Mouse (Mus musculus) layer of hippocampus, adult 8-10 months (tissue): Measurements from ENCODE around the gene Olfr352. TPM values are rescaled to one million over a fixed set of nuclear protein-coding genes. Genes with fewer than 3 reads are reported as not detected.

Experiments
- DNase-seq, 2 experiments: peaks; one replicate each; pipeline ENCODE4 v3.0.0; 2022; ENCODE audit warnings: low spot score in 2 of 2
- total RNA-seq, 4 experiments: library from RNA; stranded (reverse); gene quantifications; 2 replicates each; pipeline ENCODE4 v1.2.4; 2022

The Olfr352 gene
- not detected for total RNA-seq

- DNase-seq: no peak
Measured at GRCm38 (mm10) chr2:36868160-36868559, at the start of gene Olfr352. Gene Olfr352, plus strand, starts transcription at chr2:36868460.

- DNase-seq: no peak
Measured at GRCm38 (mm10) chr2:36846010-36846409, 22.2 kb upstream of the Olfr352 start, which contains the start of gene Olfr350. Gene Olfr350, plus strand, starts transcription at chr2:36846310.

- DNase-seq: no peak
Measured at GRCm38 (mm10) chr2:36862560-36862959, 5.7 kb upstream of the Olfr352 start, which contains the start of gene Olfr351. Gene Olfr351, minus strand, starts transcription at chr2:36862660.

- no peak for DNase-seq
Measured at GRCm38 (mm10) chr2:36892836-36893235, 24.6 kb downstream of the Olfr352 start, which contains the start of gene Olfr353. Gene Olfr353, minus strand, starts transcription at chr2:36892936.

GRCm38 (mm10) chr2:36897114-36897513 lies 28.9 kb downstream of the Olfr352 start:
- DNase-seq: no peak

GRCm38 (mm10) chr2:36905380-36905779 lies 37.1 kb downstream of the Olfr352 start, which contains the start of gene Olfr354:
Gene Olfr354, plus strand, starts transcription at chr2:36905680.
- no peak for DNase-seq

Other genes with a start within 250 kb of the Olfr352 start
- not detected for gene Olfr345, start 228.4 kb upstream of the Olfr352 start, total RNA-seq
- not detected for gene Olfr346, start 182.7 kb upstream of the Olfr352 start, total RNA-seq
- not detected for gene Olfr347, start 136.6 kb upstream of the Olfr352 start, total RNA-seq
- gene Olfr348, start 84.2 kb upstream of the Olfr352 start, total RNA-seq: not detected
- not detected for gene Olfr50, start 77.9 kb upstream of the Olfr352 start, total RNA-seq
- gene Olfr3, start 51.4 kb upstream of the Olfr352 start, total RNA-seq: not detected
- not detected for gene Olfr350, start 22.1 kb upstream of the Olfr352 start, total RNA-seq
- under 1 TPM in 1 of 4 experiments, not detected in 3; 0.16 TPM for gene Olfr351, start 5.8 kb upstream of the Olfr352 start, total RNA-seq
- not detected for gene Olfr353, start 24.5 kb downstream of the Olfr352 start, total RNA-seq
- not detected for gene Olfr354, start 37.2 kb downstream of the Olfr352 start, total RNA-seq
- gene Olfr355, start 60.4 kb downstream of the Olfr352 start, total RNA-seq: not detected
- gene Olfr356, start 68.7 kb downstream of the Olfr352 start, total RNA-seq: not detected
- gene Olfr357, start 125.4 kb downstream of the Olfr352 start, total RNA-seq: not detected
- not detected for gene Olfr358, start 140.9 kb downstream of the Olfr352 start, total RNA-seq
- not detected for gene Olfr360, start 197.3 kb downstream of the Olfr352 start, total RNA-seq
- not detected for gene Olfr361, start 220.8 kb downstream of the Olfr352 start, total RNA-seq
- not detected for gene Olfr362, start 249.4 kb downstream of the Olfr352 start, total RNA-seq